Mouse (Mus musculus) myocyte (in vitro differentiated cells): ENCODE results near the gene Kctd6. TPM values are rescaled to one million over a fixed set of nuclear protein-coding genes. Genes with fewer than 3 reads are reported as not detected.

Experiments used
- H3K27me3 ChIP-seq: one replicate; pipeline ENCODE4 v1.6.1; 2011; ENCODE audit not compliant: control insufficient read depth, insufficient read depth, insufficient read length
- H3K36me3 ChIP-seq: one replicate; pipeline ENCODE4 v1.6.1; 2011; ENCODE audit not compliant: control insufficient read depth, insufficient read depth
- H3K4me2 ChIP-seq: one replicate; pipeline ENCODE4 v1.6.1; 2011; ENCODE audit warnings: low read depth, control low read depth
- H3K4me3 ChIP-seq: one replicate; pipeline ENCODE4 v1.5.1; 2011; ENCODE audit warnings: mild to moderate bottlenecking, control low read depth, moderate library complexity
- H3K79me2 ChIP-seq: one replicate; pipeline ENCODE4 v1.6.1; 2011; ENCODE audit not compliant: control insufficient read depth, insufficient read depth
- H3ac ChIP-seq: one replicate; pipeline ENCODE4 v1.6.1; 2011; ENCODE audit not compliant: control insufficient read depth, insufficient read length
- CEBPB ChIP-seq: IDR thresholded peaks from 2 replicates; pipeline ENCODE4 v1.6.1; 2011; ENCODE audit warnings: mild to moderate bottlenecking, moderate library complexity; ENCODE audit not compliant: poor library complexity, insufficient read depth, severe bottlenecking
- E2F4 ChIP-seq: IDR thresholded peaks from one replicate; pipeline ENCODE4 v1.6.1; 2011; ENCODE audit warnings: mild to moderate bottlenecking, control low read depth, moderate library complexity; ENCODE audit not compliant: insufficient read depth
- MAX ChIP-seq: IDR thresholded peaks from one replicate; pipeline ENCODE4 v1.6.1; 2011; ENCODE audit warnings: low read depth, mild to moderate bottlenecking, control low read depth
- MYOD1 ChIP-seq, 3 experiments: IDR thresholded peaks; one replicate each; pipeline ENCODE4 v1.6.1; 2011; ENCODE audit warnings: control low read depth in 2 of 3, low read depth in 2 of 3, mild to moderate bottlenecking in 2 of 3, moderate library complexity in 1 of 3; ENCODE audit not compliant: insufficient read length in 2 of 3, control insufficient read depth in 1 of 3
- MYOG ChIP-seq, 3 experiments: IDR thresholded peaks; one replicate each; pipeline ENCODE4 v1.6.1; 2011; ENCODE audit warnings: control low read depth in 2 of 3, low read depth in 2 of 3, mild to moderate bottlenecking in 2 of 3; ENCODE audit not compliant: insufficient read length in 2 of 3, control insufficient read depth in 1 of 3, insufficient read depth in 1 of 3
- POLR2A ChIP-seq: IDR thresholded peaks from one replicate; pipeline ENCODE4 v1.6.1; 2011; ENCODE audit warnings: low read depth, mild to moderate bottlenecking, control low read depth, moderate library complexity; ENCODE audit not compliant: insufficient read length
- POLR2AphosphoS2 ChIP-seq: IDR thresholded peaks from one replicate; pipeline ENCODE4 v1.6.1; 2011; ENCODE audit warnings: low read depth, control low read depth; ENCODE audit not compliant: insufficient read length
- REST ChIP-seq: IDR thresholded peaks from one replicate; pipeline ENCODE4 v1.6.1; 2011; ENCODE audit warnings: mild to moderate bottlenecking, control low read depth, moderate library complexity; ENCODE audit not compliant: insufficient read depth, insufficient read length
- SRF ChIP-seq: IDR thresholded peaks from one replicate; pipeline ENCODE4 v1.6.1; 2011; ENCODE audit warnings: low read depth; ENCODE audit not compliant: control insufficient read depth, insufficient read length
- TCF12 ChIP-seq: IDR thresholded peaks from one replicate; pipeline ENCODE4 v1.6.1; 2011; ENCODE audit warnings: mild to moderate bottlenecking, control low read depth; ENCODE audit not compliant: poor library complexity, insufficient read depth, severe bottlenecking
- TCF3 ChIP-seq: IDR thresholded peaks from one replicate; pipeline ENCODE4 v1.6.1; 2011; ENCODE audit warnings: low read depth, control low read depth; ENCODE audit not compliant: insufficient read length
- USF1 ChIP-seq: IDR thresholded peaks from one replicate; pipeline ENCODE4 v1.6.1; 2011; ENCODE audit warnings: low read depth, mild to moderate bottlenecking, control low read depth, moderate library complexity
- polyA plus RNA-seq: library from polyadenylated mRNA; unstranded; fragments of >200 nt; fragmentation: generic; extraction: Trizol; gene quantifications from one replicate; pipeline ENCODE4 v1.2.1, GENCODE M21; 2012; ENCODE audit warnings: missing spikeins

Gene Kctd6
- polyA plus RNA-seq, 1 experiment, result 6.3 TPM

DNA sequence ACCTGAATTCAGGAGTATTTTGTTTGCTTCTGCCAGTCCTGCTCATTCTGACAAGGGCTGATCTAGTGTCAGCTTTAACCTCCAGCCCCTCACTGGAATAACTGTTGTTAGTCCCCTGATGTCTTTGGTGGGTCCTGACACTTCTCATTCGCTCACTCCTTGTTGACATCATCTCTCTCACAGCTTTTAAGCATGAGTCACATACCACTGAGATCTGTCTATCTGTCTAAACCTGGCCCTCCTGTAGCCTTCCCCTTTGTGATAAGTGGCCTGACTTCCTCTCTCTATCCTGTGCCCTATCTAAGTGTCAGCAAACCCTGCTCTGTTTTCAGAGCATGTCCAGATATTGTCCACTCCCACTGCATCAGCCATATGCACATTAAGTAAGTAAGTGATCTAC is 19.3 kb downstream of the Kctd6 start:
- no peak for TF ChIP-seq MYOD1 (IDR thresholded peaks at IDR 0.05; ENCODE audit: control insufficient read depth in 1 of 3, insufficient read length in 2 of 3, low read depth in 2 of 3)
- TF ChIP-seq USF1, result no peak
- TF ChIP-seq TCF12, result no peak
- no peak for TF ChIP-seq MAX
- no peak for TF ChIP-seq REST
- TF ChIP-seq SRF, result no peak
- TF ChIP-seq CEBPB, result no peak
- TF ChIP-seq MYOG (IDR thresholded peaks at IDR 0.05; ENCODE audit: control insufficient read depth in 1 of 3, insufficient read depth in 1 of 3, insufficient read length in 2 of 3, low read depth in 2 of 3), result no peak
- no peak for TF ChIP-seq TCF3
- no peak for TF ChIP-seq POLR2AphosphoS2
- no peak for TF ChIP-seq POLR2A
- TF ChIP-seq E2F4, result no peak

DNA sequence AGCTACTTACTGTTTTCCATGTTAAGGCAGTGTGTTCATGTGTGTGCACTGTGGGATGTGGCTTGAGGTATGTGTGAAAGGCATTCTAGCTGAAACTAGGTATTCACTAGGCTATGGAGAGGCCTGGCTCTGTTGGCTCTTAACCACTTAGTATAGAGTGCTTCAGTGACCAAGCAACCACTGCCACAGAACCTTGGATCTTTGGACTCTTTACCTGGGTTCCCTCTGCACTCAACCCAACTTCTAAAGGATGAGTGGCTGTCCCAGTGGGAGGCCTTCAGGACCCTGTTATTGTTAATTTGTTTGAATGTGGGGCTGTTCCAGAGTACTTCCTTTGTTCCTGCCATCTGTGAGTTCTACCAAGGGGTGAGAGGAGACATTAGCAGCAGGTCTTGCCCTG is 27.9 kb downstream of the Kctd6 start:
- Histone ChIP-seq H3K4me3 (no peak overlapping the region), H3K79me2 (no peaks in the 10 kb centered on the region), H3K27me3 (peaks cover 4% of the 10 kb centered on the region), H3ac (no peak overlapping the region), H3K4me2 (no peak overlapping the region), H3K36me3 (no peaks in the 10 kb centered on the region)
- TF ChIP-seq REST, result no peak
- no peak for TF ChIP-seq E2F4
- TF ChIP-seq TCF3, result no peak
- TF ChIP-seq MYOD1 (IDR thresholded peaks at IDR 0.05; ENCODE audit: control insufficient read depth in 1 of 3, insufficient read length in 2 of 3, low read depth in 2 of 3), result no peak
- TF ChIP-seq TCF12, result no peak
- no peak for TF ChIP-seq MYOG (IDR thresholded peaks at IDR 0.05; ENCODE audit: control insufficient read depth in 1 of 3, insufficient read depth in 1 of 3, insufficient read length in 2 of 3, low read depth in 2 of 3)
- TF ChIP-seq POLR2AphosphoS2, result no peak
- no peak for TF ChIP-seq POLR2A
- TF ChIP-seq SRF, result no peak
- TF ChIP-seq USF1, result no peak
- TF ChIP-seq MAX, result no peak
- no peak for TF ChIP-seq CEBPB

More for the DNA sequence above, 19.3 kb downstream of the Kctd6 start:
- Histone ChIP-seq H3K4me2 (no peak overlapping the region), H3K79me2 (no peaks in the 10 kb centered on the region), H3ac (no peak overlapping the region), H3K27me3 (no peaks in the 10 kb centered on the region), H3K4me3 (no peak overlapping the region), H3K36me3 (no peaks in the 10 kb centered on the region)

GRCm38 (mm10) chr14:8242388-8242920 is 28.5 kb downstream of the Kctd6 start:
- TF ChIP-seq USF1 (no peak), POLR2A (no peak), TCF12 (no peak), REST (no peak), CEBPB (no peak), MYOG (IDR thresholded peaks at IDR 0.05; ENCODE audit: control insufficient read depth in 1 of 3, insufficient read depth in 1 of 3, insufficient read length in 2 of 3, low read depth in 2 of 3) (no peak)
- Histone ChIP-seq H3K79me2 (no peaks in the 10 kb centered on the region), H3K4me3 (no peak overlapping the region), H3K36me3 (no peaks in the 10 kb centered on the region), H3K27me3 (peaks cover 4% of the 10 kb centered on the region), H3ac (no peak overlapping the region), H3K4me2 (no peak overlapping the region)

DNA sequence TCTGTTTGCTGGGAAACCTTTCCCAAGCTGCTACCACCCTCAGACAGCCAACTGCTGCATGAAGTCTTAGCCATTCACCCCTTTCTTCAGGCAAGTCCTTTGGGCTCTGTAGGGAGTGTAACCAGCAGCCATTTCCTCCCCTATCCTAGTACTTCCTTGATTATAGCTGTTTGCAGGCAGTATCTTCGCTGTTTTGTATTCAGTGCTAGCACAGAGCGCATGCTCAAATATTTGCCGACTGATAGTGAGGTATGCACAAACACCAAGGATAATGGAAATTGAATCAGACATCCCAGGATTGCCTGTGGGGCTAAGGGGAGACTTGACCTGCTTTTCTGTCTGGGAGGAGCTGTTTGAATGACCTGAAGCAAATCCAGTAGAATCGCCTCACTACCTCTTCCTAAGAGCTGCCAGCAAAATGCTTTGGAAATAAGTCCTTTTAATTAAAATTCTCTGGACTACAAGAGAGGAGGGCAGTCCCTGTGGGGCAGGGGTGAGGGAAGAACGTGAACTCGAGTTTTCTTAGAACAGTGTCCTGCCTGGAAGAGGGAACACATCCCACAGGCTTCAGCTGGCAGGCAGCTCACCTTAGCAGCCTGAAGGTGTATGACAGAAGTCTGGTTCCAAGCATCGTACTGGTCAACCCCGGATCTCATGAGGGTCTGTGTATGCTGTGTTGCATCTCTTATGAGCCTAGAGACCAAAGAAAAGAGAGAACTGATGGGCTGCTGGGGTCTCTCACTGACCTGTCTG is 29.4 kb downstream of the Kctd6 start:
- no peak for TF ChIP-seq MYOG (IDR thresholded peaks at IDR 0.05; ENCODE audit: control insufficient read depth in 1 of 3, insufficient read depth in 1 of 3, insufficient read length in 2 of 3, low read depth in 2 of 3)
- no peak for TF ChIP-seq CEBPB
- TF ChIP-seq SRF, result no peak
- no peak for TF ChIP-seq POLR2AphosphoS2
- TF ChIP-seq TCF12, result no peak
- TF ChIP-seq E2F4, result no peak
- no peak for TF ChIP-seq USF1
- no peak for TF ChIP-seq POLR2A
- TF ChIP-seq MAX, result no peak
- TF ChIP-seq REST, result no peak
- no peak for TF ChIP-seq MYOD1 (IDR thresholded peaks at IDR 0.05; ENCODE audit: control insufficient read depth in 1 of 3, insufficient read length in 2 of 3, low read depth in 2 of 3)
- no peak for TF ChIP-seq TCF3
- Histone ChIP-seq H3K4me3 (no peak overlapping the region), H3K4me2 (no peak overlapping the region), H3K79me2 (no peaks in the 10 kb centered on the region), H3ac (no peak overlapping the region), H3K27me3 (peaks cover 4% of the 10 kb centered on the region), H3K36me3 (no peaks in the 10 kb centered on the region)

DNA sequence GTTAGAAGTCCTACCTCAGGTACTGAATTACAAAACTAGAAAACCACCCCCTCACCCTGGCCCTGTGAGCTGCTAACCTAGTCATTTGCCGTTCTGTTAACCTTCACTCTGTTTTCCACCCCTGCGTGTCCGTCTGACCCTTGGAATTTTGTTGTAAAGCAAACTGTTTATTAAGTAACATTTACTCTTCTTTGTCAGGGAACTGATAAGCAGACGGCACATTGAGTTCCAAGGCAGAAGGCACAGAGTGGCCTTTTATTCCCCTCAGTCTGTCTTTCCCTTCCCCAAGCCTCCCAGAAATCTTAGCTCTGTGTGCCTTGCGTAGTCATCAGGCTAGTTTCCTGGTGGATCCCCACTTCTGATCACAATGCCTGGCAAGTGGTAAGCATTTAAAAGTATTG is 30.3 kb downstream of the Kctd6 start:
- Histone ChIP-seq H3ac (no peak overlapping the region), H3K4me3 (no peak overlapping the region)
- TF ChIP-seq POLR2AphosphoS2 (no peak), USF1 (no peak), TCF12 (no peak), MYOD1 (IDR thresholded peaks at IDR 0.05; ENCODE audit: control insufficient read depth in 1 of 3, insufficient read length in 2 of 3, low read depth in 2 of 3) (no peak), REST (no peak), MYOG (IDR thresholded peaks at IDR 0.05; ENCODE audit: control insufficient read depth in 1 of 3, insufficient read depth in 1 of 3, insufficient read length in 2 of 3, low read depth in 2 of 3) (no peak), POLR2A (no peak), CEBPB (no peak), SRF (no peak), E2F4 (no peak), MAX (no peak), TCF3 (no peak)

More for the DNA sequence above, 30.3 kb downstream of the Kctd6 start:
- Histone ChIP-seq H3K36me3 (no peaks in the 10 kb centered on the region), H3K4me2 (no peak overlapping the region), H3K27me3 (peaks cover 4% of the 10 kb centered on the region), H3K79me2 (no peaks in the 10 kb centered on the region)
